Mouse (Mus musculus) ES-E14 (cell line): ENCODE measurements around the gene Cyp17a1. TPM values are rescaled to one million over a fixed set of nuclear protein-coding genes. Genes with fewer than 3 reads are reported as not detected.

Experiments used
- DNase-seq: peaks from one replicate; pipeline ENCODE4 v3.0.0-alpha.2; 2013; ENCODE audit warnings: low read depth, low spot score
- H3K27ac ChIP-seq: 2 replicates; pipeline ENCODE4 v1.5.1; 2012; ENCODE audit warnings: low read depth, mild to moderate bottlenecking, low read length, moderate library complexity, mixed read lengths; ENCODE audit not compliant: poor library complexity, insufficient read depth, severe bottlenecking
- H3K36me3 ChIP-seq: 2 replicates; pipeline ENCODE4 v1.6.1; 2012; ENCODE audit warnings: mild to moderate bottlenecking, low read length, moderate library complexity, mixed read lengths; ENCODE audit not compliant: control insufficient read depth, poor library complexity, insufficient read depth, severe bottlenecking
- H3K4me1 ChIP-seq, 2 experiments: fragments of 150-350 bp in 1 of 2; sonication (generic) in 1 of 2; 2 replicates each; pipeline ENCODE4 v1.6.1; 2012; ENCODE audit warnings: low read length in 2 of 2, mild to moderate bottlenecking in 1 of 2, mixed read lengths in 1 of 2; ENCODE audit not compliant: control insufficient read depth in 2 of 2, insufficient read depth in 2 of 2, poor library complexity in 1 of 2
- H3K4me3 ChIP-seq, 2 experiments: fragments of 150-350 bp in 1 of 2; sonication (generic) in 1 of 2; 2 replicates each; pipeline ENCODE4 v1.5.1; 2012; ENCODE audit warnings: low read length in 2 of 2, low read depth in 1 of 2, mild to moderate bottlenecking in 1 of 2, mixed read lengths in 1 of 2; ENCODE audit not compliant: insufficient read depth in 1 of 2, poor library complexity in 1 of 2, severe bottlenecking in 1 of 2
- H3K9ac ChIP-seq: 2 replicates; pipeline ENCODE4 v1.6.1; 2012; ENCODE audit warnings: low read depth, mild to moderate bottlenecking, low read length, mixed read lengths; ENCODE audit not compliant: poor library complexity, insufficient read depth, severe bottlenecking
- H3K9me3 ChIP-seq: fragments of 150-350 bp; sonication (generic); 2 replicates; pipeline ENCODE4 v1.6.1; 2012; ENCODE audit warnings: low read depth, mild to moderate bottlenecking, low read length; ENCODE audit not compliant: control insufficient read depth, insufficient read depth
- CHD2 ChIP-seq: IDR thresholded peaks from 2 replicates; pipeline ENCODE4 v1.6.1; 2014; ENCODE audit warnings: mild to moderate bottlenecking, low read depth, low read length, inconsistent platforms
- HCFC1 ChIP-seq: IDR thresholded peaks from 2 replicates; pipeline ENCODE4 v1.6.1; 2012; ENCODE audit warnings: low read length, inconsistent platforms, borderline replicate concordance; ENCODE audit not compliant: insufficient read depth
- MAFK ChIP-seq: IDR thresholded peaks from 2 replicates; pipeline ENCODE4 v1.6.1; 2014; ENCODE audit warnings: mild to moderate bottlenecking, low read depth, low read length, inconsistent platforms; ENCODE audit not compliant: insufficient read depth
- ZC3H11A ChIP-seq: IDR thresholded peaks from 2 replicates; pipeline ENCODE4 v1.6.1; 2012; ENCODE audit warnings: low read depth, mild to moderate bottlenecking, inconsistent platforms, low read length, borderline replicate concordance
- ZNF384 ChIP-seq: IDR thresholded peaks from 2 replicates; pipeline ENCODE4 v1.6.1; 2012; ENCODE audit warnings: low read depth, low read length, inconsistent platforms
- in situ Hi-C, 2 experiments: fragments of 600-800 bp; cut with MboI; formaldehyde crosslinking; loops; one replicate each; pipeline ENCODE4 v1.15.1; 2025; ENCODE audit warnings: low sequenced_read_pairs in 2 of 2, inconsistent platforms in 1 of 2; ENCODE audit not compliant: unreplicated experiment in 2 of 2
- total RNA-seq: library from RNA; depleted of rRNA; stranded (reverse); fragments of 300-350 nt; gene quantifications from 2 replicates; pipeline ENCODE4 v1.2.3, GENCODE M21; 2012; rRNA removed

Gene Cyp17a1
- total RNA-seq, 1 experiment = not detected

DNA sequence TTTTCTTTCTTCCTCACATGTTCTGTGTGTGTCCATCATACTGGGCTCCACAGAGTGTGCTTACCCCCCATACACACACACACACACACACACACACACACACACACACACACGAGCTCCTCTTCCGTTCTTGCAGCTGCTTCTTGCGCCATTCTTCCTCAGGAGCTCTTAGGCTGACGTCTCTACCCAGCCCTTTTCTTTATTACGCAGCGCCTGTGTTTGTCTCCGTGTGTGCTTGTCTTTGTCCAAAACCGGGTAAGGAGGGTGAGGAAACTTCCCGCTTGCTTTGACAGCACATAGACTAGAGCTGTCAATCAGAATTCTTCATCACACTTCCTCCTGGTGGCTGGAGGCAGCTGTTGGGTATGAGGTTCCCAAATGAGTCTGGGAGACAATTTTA, 54.6 kb downstream of the Cyp17a1 start:
- DNase-seq = no peak
- H3K27ac ChIP-seq = no peak overlapping the region
- H3K9ac ChIP-seq = no peak overlapping the region
- no peak overlapping the region for H3K4me3 ChIP-seq
- TF ChIP-seq CHD2 = no peak
- TF ChIP-seq ZC3H11A = no peak
- TF ChIP-seq HCFC1 = no peak
- no peak for TF ChIP-seq ZNF384
- no peak for TF ChIP-seq MAFK
- peaks cover 9 to 35% of the 10 kb centered on the region in 2 experiments for H3K4me1 ChIP-seq
- H3K9me3 ChIP-seq = no peaks in the 10 kb centered on the region
- in situ Hi-C loops = no loop called here
- peaks cover 2% of the 10 kb centered on the region; the same call in 1 of the 2 replicates for H3K36me3 ChIP-seq

DNA sequence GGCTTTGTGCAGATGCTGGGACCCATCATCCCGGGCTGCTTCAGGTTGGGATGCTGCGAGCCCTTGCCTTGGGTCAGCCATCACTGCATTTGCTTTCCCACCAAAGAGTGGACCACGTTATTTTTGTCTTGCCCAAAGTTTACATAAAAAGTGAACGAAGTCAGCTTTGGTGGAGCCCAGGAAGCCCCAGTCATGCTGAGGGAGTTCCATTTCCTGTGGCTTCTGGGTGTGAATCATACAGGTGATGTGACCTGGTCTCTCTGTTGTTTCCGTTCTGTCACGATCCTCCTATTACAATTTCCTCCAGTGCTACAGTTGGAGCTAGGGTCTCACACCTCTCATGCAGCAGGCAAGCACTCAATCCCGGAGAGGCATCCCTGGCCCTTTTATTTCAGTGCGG, 55.6 kb downstream of the Cyp17a1 start:
- Histone ChIP-seq H3K9me3 (no peaks in the 10 kb centered on the region), H3K9ac (no peak overlapping the region), H3K36me3 (peaks cover 2% of the 10 kb centered on the region; the same call in 1 of the 2 replicates), H3K4me3 (no peak overlapping the region), H3K4me1 (peaks cover 9 to 27% of the 10 kb centered on the region in 2 experiments), H3K27ac (no peak overlapping the region)
- TF ChIP-seq MAFK (no peak), CHD2 (no peak), ZC3H11A (no peak), ZNF384 (no peak), HCFC1 (no peak)
- no peak for DNase-seq
- in situ Hi-C loops = no loop called here

Other genes with a start within 250 kb of the Cyp17a1 start
- gene Trim8, start 171.5 kb downstream of the Cyp17a1 start, total RNA-seq = 26.1 and 33.2 TPM in 2 replicates
- 25.7 and 39.7 TPM in 2 replicates for gene Arl3, start 100.0 kb downstream of the Cyp17a1 start, total RNA-seq
- gene Sfxn2, start 99.8 kb downstream of the Cyp17a1 start, total RNA-seq = 11.4 TPM in 2 replicates
- 38.8 and 40.2 TPM in 2 replicates for gene Wbp1l, start 74.1 kb downstream of the Cyp17a1 start, total RNA-seq
- 2.1 and 2.3 TPM in 2 replicates for gene Borcs7, start 16.7 kb upstream of the Cyp17a1 start, total RNA-seq
- gene As3mt, start 34.3 kb upstream of the Cyp17a1 start, total RNA-seq = 10.2 and 11.0 TPM in 2 replicates
- gene Cnnm2, start 88.4 kb upstream of the Cyp17a1 start, total RNA-seq = 43.2 and 75.7 TPM in 2 replicates